Mouse (Mus musculus) megakaryocyte, adult 5-6 weeks (primary cell): Measurements from ENCODE around the gene Rab24. TPM values are rescaled to one million over a fixed set of nuclear protein-coding genes. Genes with fewer than 3 reads are reported as not detected.

Experiments
- ATAC-seq: 2 replicates; pipeline ENCODE4 v1.8.0; 2016; ENCODE audit warnings: mild to moderate bottlenecking, inconsistent platforms; ENCODE audit not compliant: poor library complexity, severe bottlenecking
- total RNA-seq, 2 experiments: library from RNA; stranded (forward) in 1 of 2; stranded (reverse) in 1 of 2; fragments of 153-499, 151-499 nt in 1 of 2; fragments of 221-1000, 200-1000 nt in 1 of 2; gene quantifications; 2 replicates each; pipeline versions ENCODE4 v1.2.3 to v1.2.4; 2015 to 2017

Gene Rab24
- total RNA-seq (2015) (228 and 247 TPM in 2 replicates), total RNA-seq (2017) (47.0 and 54.4 TPM in 2 replicates)

- ATAC-seq, result peak; percentile 83
These were observed at the start of gene Rab24 for GRCm38 (mm10) chr13:55321434-55322129. Gene Rab24 (minus strand): TSS chr13:55321946.

- ATAC-seq, result no peak
These were observed 49.4 kb upstream of the Rab24 start for GRCm38 (mm10) chr13:55371007-55371681.

GRCm38 (mm10) chr13:55370234-55370633 is 48.5 kb upstream of the Rab24 start:
- no peak for ATAC-seq

GRCm38 (mm10) chr13:55369531-55370114 is 47.9 kb upstream of the Rab24 start, which contains the start of gene Rgs14:
Gene Rgs14 (plus strand): TSS chr13:55369732.
- ATAC-seq, result peak; percentile 87

- no peak for ATAC-seq
These were observed 46.7 kb upstream of the Rab24 start for GRCm38 (mm10) chr13:55368401-55368800.

- ATAC-seq, result peak; percentile 99
These were observed 40.8 kb upstream of the Rab24 start, which contains the start of gene Lman2 for GRCm38 (mm10) chr13:55362453-55363060. Gene Lman2 (minus strand): TSS chr13:55362783.

- ATAC-seq, result peak; percentile 6
These were observed 40.3 kb upstream of the Rab24 start for GRCm38 (mm10) chr13:55361974-55362452.

GRCm38 (mm10) chr13:55361145-55361544 is 39.4 kb upstream of the Rab24 start:
- no peak for ATAC-seq

- ATAC-seq, result no peak
These were observed 25.0 kb upstream of the Rab24 start for GRCm38 (mm10) chr13:55346745-55347144.

GRCm38 (mm10) chr13:55344286-55344685 is 22.5 kb upstream of the Rab24 start:
- no peak for ATAC-seq

GRCm38 (mm10) chr13:55342469-55342868 is 20.7 kb upstream of the Rab24 start:
- ATAC-seq, result no peak

- ATAC-seq, result no peak
These were observed 17.5 kb upstream of the Rab24 start for GRCm38 (mm10) chr13:55339259-55339658.

GRCm38 (mm10) chr13:55338131-55339054 is 16.6 kb upstream of the Rab24 start:
- no peak for ATAC-seq

- no peak for ATAC-seq
These were observed 15.7 kb upstream of the Rab24 start for GRCm38 (mm10) chr13:55337341-55337975.

- ATAC-seq, result no peak
These were observed 14.0 kb upstream of the Rab24 start for GRCm38 (mm10) chr13:55335701-55336100.

GRCm38 (mm10) chr13:55332331-55332730 is 10.6 kb upstream of the Rab24 start:
- ATAC-seq, result no peak

- no peak for ATAC-seq
These were observed 9.0 kb upstream of the Rab24 start for GRCm38 (mm10) chr13:55330567-55331400.

GRCm38 (mm10) chr13:55329683-55330566 is 8.2 kb upstream of the Rab24 start, which contains the start of gene Mxd3:
Gene Mxd3 (minus strand): TSS chr13:55329823.
- ATAC-seq, result peak; percentile 69
